Mouse (Mus musculus) testis, postnatal 14 days (tissue): Measurements from ENCODE around the gene Usp10.
A peak's percentile ranks its signal among the peaks of the same experiment; 100 is the strongest.

Experiments
- DNase-seq: peaks from one replicate; pipeline ENCODE4 v3.0.0; 2021; ENCODE audit warnings: low spot score

The Usp10 gene

DNA sequence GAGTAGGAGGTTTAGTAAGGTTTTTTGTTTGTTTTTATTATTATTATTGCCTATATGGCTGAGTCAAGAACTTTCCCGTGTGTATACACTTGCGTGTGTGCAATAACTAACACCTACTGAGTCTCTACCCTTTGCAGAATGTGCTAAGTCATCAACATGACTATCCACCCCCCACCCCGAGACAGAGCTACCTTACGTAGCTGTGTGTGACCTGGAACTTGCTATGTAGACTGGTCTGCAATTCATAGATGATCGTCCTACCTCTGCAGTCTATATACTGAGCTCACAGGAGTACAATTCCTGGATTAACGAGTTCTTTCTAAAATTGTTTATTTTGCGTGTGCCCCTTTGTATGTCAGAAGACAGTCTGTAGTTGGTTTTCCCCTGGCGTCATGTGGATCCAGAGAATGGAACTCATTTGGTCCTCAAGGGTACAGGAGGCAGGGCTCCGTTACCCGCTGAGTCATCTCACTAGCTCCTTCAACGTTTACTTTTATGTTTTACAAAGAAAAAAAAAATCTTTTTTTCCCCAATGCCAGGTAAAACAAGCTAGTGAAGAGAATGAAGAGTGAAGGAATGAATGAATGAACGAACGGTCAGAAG lies at the start of gene Usp10:
Usp10 (plus strand) TSS at position 417 of the 603 bp plus-strand sequence.
- no peak for DNase-seq

DNA sequence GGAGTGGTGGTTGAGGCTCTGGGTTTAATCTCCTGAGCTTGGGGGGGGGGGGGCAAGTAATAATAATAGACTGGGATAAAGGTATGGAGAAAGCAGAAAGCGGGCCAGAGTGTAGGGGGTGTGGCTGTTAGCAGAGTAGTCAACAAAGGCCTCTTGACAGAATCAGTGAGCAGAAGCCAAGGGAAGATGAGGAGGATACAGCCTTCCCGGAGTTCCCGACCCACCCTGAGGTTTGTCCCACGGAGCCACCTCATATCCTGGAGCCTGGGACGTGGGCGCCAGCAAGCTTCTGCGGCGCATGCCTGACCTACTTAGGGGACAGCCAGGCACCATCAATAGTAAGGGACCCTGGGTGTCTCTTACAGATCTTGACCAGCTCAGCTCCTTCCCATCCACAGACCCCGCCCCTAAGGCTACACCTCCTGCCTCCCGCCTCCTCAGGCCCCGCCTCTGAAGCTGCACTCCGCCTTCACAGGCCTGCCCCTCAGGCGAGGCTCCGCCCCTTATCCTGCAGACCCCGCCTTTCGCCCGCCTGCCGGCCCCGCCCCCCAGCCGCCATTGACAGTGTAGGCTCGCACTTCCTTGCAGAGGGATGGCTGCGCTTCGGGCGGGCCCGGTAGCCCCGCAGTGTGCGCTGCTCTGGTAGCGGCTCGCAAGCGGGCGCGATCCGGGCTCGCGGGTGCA lies 48.3 kb upstream of the Usp10 start, which contains the start of gene Klhl36:
Klhl36 (plus strand) TSS at position 561 of the 684 bp plus-strand sequence.
- DNase-seq: peak; percentile 96

GRCm38 (mm10) chr8:119862390-119862734 lies 47.8 kb upstream of the Usp10 start:
- no peak for DNase-seq

- DNase-seq: peak; percentile 74
Measured at GRCm38 (mm10) chr8:119862749-119863148, 47.4 kb upstream of the Usp10 start.

- peak; percentile 58 for DNase-seq
Measured at GRCm38 (mm10) chr8:119869616-119870015, 40.5 kb upstream of the Usp10 start.

- DNase-seq: no peak
Measured at GRCm38 (mm10) chr8:119873181-119873580, 37.0 kb upstream of the Usp10 start.

DNA sequence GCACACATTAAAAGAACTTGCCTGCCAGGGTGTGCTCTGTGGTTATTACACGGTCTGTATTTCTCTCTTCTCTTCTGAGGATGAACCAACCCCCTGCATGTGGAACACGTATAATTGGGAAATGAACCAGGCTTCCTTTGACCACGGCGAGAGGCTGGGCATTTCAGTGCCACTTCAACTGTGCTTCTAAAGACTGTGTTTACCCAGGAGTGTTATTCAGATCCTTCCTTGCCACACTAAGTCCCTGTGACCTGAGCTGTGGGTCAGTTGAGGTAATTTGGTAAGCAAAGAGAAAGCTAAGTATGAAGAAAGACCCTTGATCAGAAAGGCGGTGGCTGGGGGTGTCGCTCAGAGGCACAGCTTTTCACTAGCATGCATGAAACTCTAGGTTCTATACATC lies 28.9 kb upstream of the Usp10 start:
- no peak for DNase-seq

DNA sequence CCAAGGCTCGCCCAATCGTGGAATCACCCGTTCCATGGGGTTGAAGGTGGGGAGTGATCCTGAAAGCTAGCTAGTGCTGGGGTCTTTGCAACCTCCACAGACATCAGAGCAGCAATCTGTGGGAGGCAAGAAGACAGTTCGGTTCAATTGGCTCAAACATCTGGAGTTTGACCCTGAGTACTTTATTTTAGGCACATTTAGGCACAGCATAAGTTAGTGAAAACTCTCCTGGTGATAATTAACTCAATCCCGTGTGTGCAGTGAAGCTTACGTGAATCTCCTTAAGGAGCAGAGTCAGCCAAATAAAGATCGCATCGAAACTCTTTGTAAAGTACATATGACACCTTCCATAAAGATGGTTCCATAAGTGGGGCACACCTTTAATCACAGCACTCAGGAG lies 28.2 kb upstream of the Usp10 start:
- DNase-seq: no peak

- no peak for DNase-seq
Measured at GRCm38 (mm10) chr8:119883281-119883680, 26.9 kb upstream of the Usp10 start.

- DNase-seq: no peak
Measured at GRCm38 (mm10) chr8:119885612-119886011, 24.5 kb upstream of the Usp10 start.

DNA sequence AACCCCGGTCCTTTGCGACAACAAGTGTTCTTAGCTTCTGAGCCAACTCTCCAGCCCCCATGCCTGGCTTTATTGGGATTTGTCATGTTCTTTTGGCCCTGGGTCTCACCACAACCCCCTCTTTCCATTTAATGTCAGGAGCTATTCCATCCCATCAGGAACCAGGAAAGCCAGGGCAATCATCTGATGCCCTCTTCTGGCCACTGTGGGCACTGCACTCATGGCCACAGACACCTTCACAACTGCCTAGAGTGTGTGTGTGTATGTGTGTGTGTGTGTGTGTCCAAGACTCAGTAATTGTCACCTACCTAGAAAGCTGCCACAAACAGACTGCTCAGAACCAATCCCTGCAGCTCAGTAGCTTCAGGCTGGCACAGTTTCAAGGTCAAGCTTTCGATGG lies 23.0 kb upstream of the Usp10 start:
- no peak for DNase-seq

- no peak for DNase-seq
Measured at GRCm38 (mm10) chr8:119888012-119888411, 22.1 kb upstream of the Usp10 start.

- no peak for DNase-seq
Measured at GRCm38 (mm10) chr8:119897069-119897468, 13.1 kb upstream of the Usp10 start.

GRCm38 (mm10) chr8:119897933-119898332 lies 12.2 kb upstream of the Usp10 start:
- no peak for DNase-seq

GRCm38 (mm10) chr8:119901349-119901748 lies 8.8 kb upstream of the Usp10 start:
- DNase-seq: no peak

DNA sequence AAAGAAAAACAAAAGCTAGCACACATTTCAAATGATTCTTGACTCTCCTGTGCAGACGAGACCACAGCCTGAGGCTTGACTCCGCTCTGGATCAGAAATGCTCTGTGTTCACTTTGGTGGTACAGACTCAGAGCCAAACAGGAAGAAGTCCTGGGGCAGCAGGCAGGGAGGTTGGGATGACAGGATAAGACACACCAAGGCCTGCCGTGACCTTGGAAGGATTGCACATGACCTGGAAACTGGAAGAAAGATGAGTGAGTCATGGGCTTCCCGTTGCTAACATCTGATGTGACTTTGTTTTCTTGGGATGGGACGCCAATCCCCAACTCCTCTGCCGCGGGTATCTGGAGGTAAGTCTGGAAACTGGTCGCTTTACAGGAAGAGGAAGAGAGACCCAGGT lies 8.2 kb upstream of the Usp10 start:
- DNase-seq: no peak

- no peak for DNase-seq
Measured at GRCm38 (mm10) chr8:119904323-119904911, 5.7 kb upstream of the Usp10 start.

DNA sequence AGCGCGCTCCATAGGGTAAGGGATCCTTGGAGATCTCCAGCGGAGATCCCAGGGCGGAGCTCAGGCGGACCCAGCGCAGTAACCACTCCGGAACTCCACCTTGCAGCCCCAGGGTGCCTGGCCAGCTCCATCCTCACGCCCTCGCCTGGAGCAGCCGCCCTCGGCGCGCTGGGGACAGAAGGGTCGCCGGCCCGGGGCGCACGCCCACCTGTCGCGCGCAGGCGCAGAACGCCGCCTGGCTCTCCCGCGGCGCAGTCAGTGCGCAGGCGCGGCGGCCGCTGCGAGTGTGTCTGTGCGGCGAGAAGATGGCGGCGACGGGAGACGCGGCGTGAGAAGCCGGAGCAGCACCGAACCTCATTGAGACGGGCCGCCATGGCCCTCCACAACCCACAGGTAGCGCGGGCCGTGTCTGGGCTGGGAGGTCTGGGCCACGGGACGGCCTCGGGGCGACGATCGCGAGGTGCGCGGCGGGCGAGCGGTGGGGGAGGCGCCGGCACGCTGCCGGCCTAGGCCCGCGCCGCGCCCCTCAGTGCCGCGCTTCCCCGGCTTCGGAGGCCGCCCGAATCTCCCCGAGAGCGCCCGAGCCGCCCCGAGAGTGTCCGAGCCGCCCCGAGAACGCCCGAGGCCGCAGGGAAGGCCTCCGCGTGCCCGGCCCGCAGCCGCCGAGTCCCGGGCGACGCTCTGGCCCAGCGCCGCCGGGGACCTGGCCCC lies 542 bp downstream of the Usp10 start, which contains the start of gene Gm20388:
Gm20388 (plus strand) TSS at position 295 of the 711 bp plus-strand sequence.
- peak; percentile 89 for DNase-seq

DNA sequence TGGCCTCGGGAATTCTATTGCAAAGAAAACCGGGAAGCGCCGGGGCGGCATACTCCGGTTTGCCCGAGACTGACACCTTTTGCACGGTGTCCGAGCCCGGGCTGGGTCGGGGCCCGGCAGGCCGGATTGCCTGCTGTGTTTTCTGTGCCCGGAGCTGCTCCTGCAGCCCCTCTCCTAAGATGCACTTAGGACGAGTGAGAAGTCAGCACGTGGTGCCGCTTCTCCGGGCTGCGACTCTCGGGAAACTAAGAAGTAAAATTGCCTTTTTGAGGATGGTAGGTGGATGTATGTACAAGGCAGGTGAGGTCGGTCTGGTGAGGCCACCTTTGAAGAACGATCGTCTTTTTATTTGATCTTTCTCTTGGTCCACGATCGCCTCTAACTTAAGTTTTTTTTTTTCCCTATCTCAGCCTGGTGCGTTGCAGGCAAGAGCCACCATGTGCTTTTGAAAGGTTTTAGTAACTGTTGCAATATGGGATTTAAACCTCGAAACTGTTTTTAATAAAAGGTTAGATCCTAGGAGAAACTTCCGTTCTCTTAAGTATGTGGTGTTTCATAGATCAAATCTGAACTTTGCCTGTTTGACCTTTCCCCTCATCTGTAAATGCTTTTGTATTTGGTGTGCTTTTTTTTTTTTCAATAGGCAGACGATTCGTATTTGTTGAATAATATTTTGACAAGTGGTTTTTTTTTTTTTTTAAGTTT lies 1.2 kb downstream of the Usp10 start:
- DNase-seq: no peak

DNA sequence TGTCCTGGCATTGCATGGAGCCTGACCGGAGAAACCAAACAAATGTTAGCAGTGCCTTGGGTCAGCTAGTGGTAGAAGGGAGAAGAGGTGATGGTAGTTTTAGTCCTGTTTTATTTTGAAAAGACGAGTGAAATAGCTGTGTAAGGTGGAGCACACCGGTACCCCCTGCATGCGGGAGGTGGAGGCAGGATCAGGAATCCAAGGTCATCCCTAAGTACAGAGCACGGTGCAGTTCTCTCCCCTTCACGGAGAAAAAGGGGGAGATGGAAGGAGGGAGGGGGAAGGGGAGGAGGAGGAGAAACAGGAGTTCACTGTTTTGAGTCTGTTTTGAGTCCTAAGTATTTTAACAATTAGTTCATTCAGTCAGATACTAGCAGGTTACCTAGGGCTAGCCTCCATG lies 2.5 kb downstream of the Usp10 start:
- no peak for DNase-seq

- DNase-seq: no peak
Measured at GRCm38 (mm10) chr8:119913181-119913580, 3.0 kb downstream of the Usp10 start.

- DNase-seq: no peak
Measured at GRCm38 (mm10) chr8:119914161-119914560, 4.0 kb downstream of the Usp10 start.
